Mouse (Mus musculus) cerebellum, adult 8-10 months (tissue): Measurements from ENCODE around the gene Kat2b.
"Not testable (repeated sequence)": the region's sequence is repeated elsewhere in the genome, so short reads cannot be mapped to it uniquely, and the experiment has no call there.

ENCODE experiments used
- DNase-seq: peaks from one replicate; pipeline ENCODE4 v3.0.0; 2022

The Kat2b gene

DNA sequence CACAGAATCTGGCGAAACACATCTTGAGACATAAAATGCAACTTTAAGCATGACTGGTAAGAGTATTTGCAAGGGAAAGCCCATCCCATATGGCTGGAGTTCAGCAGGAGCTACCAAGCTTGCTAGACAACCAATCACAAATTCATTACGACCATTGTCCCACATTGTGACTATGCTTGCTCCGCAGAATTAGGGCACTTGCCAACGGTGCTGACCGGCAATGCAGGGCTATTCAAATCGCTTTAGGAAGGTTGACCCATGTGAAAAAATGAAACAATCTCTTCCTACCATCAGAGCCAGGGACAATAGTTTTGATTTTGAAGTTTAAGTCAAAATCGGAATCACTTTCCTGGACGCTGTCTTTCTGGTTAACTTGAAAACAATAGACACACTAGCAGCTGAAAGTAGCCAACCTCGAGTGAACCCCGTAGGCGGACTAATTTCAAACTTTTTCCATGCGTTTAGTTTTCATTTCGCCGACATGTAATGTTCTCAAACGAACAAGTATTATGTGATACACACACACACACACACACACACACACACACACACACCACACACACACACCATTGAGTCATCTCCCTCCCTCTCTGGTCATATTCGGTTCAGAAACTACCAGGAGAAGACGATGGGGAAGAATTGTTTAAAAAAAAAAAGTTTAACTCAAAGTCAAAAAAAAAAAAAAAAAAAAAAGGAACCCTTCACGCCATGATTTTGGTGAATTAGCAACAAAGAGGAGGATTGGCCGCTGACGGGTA lies at the start of gene Kat2b:
TSS of gene Kat2b (plus strand) at position 701 of the 758 bp plus-strand sequence.
- DNase-seq, result no peak

DNA sequence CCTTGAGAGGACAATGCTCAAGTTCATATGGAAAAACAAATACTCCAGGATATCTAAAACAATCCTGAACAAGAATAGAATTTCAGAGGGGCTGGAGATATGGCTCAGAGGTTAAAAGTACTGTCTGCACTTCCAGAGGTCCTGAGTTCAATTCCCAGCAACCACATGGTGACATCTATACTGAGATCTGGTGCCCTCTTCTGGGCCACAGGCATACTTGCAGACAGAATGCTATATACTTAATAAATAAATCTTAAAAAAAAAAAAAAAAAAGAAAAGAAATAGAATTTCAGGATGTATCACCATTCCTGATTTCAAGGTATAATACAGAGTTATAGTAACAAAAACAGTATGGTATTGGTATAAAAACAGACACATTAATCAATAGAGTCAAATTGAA lies 47.3 kb upstream of the Kat2b start:
- DNase-seq, result no peak

DNA sequence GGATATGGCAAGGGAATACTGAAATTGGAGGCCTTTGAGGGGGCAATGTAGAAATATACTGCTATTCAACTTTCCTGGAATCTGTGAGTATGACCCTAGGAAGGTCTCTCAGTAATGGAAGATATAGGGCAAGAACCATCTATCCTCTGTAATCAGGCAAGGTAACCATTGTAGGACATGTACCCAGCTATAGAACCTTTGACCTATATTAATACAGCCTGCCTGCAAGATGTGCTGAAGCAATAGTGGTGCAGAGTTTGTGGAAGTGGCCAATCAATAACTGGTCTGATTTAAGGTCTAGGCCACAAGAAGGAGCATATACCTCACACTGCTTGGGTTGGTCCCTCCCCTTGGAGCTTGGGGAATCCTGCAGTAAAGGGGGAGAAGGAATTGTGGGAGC lies 46.2 kb upstream of the Kat2b start:
- DNase-seq, result no peak

DNA sequence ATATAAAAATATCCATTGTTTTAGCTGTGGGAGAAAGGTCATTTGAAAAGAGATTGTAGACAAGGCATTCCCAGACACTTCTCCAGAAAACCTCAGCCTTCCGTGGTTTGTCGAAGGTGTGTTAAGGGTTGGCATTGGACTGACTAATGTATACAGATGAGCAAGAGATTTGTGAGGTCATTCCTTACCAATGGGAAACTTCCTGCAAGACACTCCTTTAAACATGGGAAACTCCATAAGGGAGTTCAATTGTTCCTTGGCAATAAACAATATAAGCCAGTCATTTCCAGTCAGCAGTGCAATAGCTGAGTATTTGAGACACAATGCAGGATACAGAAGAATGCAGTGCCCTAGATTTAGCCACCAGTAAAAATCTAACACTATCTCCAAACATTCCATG lies 38.6 kb upstream of the Kat2b start:
- DNase-seq, result no peak

DNA sequence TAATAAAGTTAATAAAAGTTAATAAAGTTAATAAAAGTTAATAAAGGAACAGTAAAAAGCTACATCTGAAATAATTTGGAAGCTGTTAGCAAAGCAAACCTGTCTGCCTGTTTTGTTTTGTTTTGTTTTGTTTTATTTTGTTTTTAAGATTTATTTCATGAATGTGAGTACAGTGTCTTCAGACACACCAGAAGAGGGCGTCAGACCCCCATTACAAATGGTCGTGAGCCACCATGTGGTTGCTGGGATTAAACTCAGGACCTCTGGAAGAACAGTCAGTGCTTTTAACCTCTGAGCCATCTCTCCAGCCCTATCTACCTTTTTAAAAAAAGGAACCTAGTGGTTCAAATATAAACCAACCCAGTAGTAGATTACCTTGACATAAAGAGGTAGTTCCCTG lies 35.5 kb upstream of the Kat2b start:
- DNase-seq, result no peak

DNA sequence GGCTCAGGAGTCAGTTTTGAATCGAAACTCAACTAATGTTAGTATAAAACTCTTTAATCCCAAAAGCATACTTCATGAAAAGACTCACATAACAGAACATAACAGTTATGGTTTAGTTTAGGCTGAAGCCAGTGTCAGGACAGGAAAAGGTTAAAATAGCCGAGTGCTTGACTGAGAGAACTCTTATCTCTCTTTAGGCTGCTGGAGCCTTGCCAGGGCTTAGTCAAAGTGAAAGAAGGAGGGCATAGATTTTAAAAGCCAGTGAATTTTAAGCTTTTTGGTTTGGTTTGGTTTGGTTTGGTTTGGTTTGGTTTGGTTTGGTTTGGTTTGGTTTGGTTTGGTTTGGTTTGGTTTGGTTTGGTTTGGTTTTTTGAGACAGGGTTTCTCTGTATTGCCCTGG lies 34.2 kb upstream of the Kat2b start:
- no peak for DNase-seq

DNA sequence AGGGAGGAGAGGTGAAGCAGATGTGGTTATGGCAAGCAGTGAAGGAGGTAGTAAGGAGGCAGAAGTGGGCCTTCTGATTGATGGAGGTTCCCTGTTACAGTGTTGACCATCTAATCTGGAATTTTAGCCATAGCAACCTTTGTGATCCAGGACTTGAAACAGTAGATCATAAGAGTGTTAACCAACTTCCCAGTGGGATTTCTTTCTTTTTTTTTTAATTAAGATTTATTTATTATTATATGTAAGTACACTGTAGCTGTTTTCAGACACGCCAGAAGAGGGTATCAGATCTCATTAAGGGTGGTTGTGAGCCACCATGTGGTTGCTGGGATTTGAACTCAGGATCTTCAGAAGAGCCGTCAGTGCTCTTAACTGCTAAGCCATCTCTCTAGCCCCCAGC lies 27.3 kb upstream of the Kat2b start, which contains the start of gene Pp2d1:
TSS of gene Pp2d1 (minus strand) at position 101 of the 400 bp plus-strand sequence.
- not testable (repeated sequence) for DNase-seq

DNA sequence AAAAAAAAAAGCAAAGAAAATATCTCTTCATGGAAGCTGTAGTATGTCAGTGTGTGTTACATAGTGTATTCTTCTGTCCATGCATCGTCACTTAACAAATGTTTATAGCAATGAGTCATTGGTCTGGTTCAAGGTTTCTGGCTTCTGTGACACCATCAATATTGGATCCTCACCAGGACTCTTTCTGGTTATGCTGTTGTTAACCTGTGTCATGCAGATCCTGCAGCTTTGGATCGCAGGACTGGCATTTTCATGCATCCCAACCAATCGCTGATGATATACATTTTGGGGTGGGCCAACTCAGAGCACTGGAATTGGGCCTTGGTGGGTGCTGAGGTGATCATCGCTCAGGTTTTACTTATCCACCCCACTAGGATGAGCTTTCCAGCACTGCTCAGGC lies 24.1 kb upstream of the Kat2b start:
- DNase-seq, result no peak

DNA sequence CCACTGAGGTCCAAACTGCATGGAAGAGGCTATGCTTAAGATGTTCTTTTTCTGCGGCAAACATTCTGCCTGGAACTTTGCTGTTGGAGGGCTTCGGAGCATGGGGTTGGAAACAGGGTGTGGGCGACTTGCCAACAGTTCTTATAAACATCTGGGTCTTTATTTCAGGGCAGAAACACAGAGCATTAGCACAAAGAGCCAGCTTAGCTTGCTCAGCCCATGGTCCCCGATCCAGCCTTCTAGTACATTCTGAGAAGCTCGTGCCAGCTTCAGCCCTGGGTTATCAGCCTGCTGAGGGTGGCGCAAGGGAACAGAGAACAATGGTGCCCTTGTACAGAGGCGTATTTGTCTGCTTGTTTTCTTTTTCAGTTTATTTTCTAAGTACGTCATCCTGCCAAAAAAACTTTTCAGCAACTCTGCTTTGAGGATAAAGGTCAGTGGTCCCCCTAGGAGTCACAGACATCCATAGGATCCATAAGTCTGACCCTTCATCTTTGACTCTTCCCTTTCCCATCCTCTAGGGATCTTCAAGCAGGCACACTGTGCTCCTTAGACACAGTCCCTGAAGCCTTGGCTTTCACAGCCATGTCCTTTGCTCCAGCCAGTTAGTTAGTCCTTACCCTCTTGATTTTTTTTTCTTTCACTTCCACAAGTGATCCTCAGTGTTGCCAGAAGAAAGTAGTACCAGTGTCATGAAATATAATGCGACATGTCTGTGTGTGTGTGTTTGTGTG lies 22.9 kb upstream of the Kat2b start:
- DNase-seq, result no peak

DNA sequence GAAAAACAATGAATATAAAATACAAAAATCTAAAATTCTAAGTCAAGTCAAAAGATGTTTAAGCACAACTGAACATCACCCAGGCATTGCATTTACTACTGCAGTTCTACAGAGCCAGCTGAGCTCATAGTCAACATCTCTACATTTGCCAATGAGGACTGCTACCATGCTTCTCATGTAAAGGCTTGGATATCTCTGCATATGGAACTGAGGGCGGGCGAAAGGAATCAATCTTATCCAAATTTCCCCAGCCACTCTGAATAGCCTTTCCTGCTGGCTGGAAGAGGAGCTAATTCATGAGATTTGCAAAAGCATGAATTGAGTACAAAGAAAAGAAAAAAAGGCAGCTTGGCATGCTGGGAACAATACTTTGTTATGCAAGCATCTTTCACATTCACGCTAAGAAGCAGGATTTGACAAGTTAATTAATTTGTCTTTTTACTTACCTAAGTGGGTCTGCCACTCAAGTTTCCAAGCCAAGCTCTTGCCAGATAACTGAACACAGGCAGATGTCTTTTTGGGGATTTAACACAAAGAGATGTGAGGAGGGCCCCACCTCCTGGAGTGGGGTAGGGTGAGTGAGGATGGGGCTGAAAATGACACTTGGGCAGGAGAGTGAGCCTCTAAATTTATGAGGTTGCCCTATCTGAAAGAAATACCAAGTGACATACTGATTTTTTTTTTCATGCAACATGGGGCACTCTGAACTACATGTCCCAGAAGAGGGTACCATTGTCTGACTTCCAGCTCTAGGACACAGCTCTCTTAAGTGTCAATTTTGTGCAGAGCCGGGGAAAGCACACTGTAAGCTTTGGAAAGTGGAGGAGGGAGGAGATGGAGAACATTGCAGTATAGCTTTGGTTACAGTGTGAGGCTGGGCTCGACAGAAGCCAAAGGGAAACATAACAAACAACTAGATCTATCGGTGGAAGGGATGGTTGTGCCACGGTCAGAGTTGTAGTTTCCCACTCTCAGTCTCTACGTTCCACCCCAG lies 15.1 kb upstream of the Kat2b start:
- no peak for DNase-seq

DNA sequence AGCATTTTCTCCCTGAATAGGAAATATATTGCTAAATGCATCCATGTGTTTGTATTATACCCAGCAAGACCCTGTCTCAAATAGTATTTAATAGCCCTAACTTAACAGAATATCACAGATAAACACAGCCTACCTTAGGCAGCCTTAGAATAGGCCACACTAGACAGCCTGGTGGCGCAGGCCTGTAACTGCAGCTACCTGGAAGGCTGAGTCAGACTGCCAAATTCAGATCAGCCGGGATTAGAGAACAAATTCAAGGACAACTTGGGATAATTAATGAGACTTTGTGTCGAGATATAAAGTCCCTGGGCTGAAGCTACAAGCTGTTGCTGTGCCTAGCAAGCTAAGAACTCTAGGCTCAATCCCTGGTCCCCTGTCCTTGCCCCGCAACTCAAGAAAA lies 12.6 kb upstream of the Kat2b start:
- DNase-seq, result no peak

DNA sequence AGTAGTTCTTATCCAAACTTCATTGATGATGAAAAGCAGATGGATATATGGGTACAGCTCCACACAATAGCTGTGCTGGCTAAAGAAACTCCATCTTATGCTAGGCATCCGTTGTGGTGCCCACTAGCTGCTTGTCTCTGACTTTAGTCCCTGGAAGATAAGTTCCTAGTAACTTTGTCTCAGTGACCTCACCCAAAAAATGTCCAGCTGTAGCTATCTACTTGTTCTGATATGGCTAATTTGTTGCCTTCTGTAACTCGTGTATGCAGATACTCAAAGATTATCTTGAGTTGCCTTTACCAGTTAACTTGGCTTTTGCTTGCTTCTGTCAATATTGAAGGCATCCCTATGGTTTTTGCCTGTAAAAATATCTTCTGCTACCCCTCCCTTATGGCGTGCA lies 11.8 kb upstream of the Kat2b start:
- DNase-seq, result no peak

DNA sequence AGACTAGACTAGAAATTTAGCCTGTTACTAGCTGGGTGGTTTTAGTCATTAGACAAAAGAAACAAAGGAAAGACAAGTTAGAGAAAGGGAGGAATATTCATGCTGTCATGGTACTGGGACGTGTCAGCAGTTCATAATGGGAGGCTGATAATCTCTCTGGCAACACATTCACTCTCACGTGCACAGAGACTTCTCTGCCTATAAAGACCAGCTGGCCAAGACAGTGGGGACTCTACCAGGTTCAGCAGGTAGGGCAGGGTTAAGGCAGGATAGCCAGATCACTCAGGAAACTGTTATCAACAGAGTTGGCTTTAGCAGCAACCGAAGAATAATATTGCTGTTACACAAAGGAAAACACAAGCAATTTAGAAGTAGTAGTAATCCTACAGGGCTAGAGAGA lies 9.2 kb upstream of the Kat2b start:
- DNase-seq, result no peak

DNA sequence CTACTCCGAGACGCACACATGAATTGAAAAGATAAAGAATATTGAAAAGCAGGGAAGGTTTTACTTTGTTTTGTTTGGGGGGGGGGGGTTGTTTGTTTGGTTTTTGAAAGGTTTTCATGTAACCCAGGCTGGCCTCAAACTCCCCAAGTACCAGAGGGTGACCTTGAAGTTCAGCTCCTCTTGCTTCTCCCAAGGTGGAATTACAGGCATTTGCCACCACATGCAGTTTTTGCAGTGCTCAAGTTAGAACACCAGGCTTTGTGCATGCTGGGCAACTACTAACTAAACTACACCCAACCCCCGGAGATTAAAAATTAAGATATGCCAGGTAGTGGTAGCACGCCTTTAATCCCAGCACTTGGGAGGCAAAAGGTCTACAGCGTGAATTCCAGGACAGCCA lies 7.0 kb upstream of the Kat2b start:
- DNase-seq, result no peak

DNA sequence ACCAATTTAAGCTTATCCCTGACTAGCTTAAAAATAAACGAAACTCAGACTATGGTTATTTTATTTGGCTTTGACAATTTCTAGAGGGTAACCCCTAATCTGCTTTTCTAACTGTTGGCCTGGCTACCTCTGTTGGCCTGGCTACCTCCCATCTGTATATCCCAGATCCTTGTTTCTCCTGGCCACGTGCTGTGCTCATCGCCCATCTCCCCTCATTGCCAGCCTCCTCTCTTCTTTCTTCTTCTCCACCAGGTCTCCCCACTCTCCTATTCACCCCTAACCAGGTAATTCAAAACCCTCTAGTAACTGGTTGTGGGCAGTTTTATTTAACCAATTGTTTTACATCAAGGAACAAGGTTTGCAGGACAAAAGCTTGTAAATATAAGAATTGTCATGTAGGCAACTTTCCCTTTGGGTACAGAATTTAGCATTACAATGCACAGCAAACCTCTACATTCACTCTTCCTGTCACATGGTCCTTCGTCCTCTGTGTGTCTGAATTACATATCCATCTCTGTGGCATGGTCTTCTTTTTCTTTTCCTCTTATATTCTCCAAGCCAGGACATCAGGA lies 5.1 kb upstream of the Kat2b start:
- no peak for DNase-seq

DNA sequence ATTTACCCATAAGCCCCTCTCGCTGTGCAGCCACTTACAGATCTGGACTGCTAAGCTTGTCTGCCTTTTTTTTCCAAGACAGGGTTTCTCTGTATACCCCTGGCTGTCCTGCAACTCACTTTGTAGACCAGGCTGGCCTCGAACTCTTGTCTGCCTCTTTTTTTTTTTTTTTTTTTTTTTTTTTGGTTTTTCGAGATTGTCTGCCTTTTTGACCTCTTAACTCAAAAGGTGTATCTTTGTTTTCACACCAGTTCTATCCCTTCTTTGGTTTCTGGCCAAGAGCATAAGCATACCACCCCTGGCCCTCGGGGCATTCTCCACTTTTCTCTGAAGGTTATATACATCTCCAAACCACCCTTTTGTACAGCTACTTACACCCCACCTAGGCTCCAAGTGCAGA lies 1.8 kb upstream of the Kat2b start:
- no peak for DNase-seq

DNA sequence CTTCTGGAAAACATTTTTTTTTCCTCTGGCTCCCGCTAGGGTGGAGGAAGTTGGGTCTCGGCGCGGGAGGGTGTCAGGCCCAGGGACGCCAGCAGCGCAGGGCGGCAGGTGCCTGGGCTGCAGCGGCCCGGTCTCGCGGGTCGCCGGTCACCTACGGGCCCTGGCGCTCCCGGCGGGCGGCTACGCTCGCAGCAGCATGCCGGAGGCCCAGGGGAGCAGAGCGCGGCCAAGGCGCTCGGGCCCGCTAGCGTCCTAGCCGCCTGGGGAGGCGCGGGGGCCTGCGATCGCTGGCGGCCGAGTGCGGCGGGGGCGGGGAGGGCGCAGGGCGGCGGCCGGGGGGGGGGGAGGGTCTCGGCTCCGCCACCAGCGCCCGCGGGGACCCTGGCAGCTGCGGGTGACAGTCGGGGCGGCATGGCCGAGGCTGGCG lies 271 bp downstream of the Kat2b start:
- peak; percentile 68 for DNase-seq

DNA sequence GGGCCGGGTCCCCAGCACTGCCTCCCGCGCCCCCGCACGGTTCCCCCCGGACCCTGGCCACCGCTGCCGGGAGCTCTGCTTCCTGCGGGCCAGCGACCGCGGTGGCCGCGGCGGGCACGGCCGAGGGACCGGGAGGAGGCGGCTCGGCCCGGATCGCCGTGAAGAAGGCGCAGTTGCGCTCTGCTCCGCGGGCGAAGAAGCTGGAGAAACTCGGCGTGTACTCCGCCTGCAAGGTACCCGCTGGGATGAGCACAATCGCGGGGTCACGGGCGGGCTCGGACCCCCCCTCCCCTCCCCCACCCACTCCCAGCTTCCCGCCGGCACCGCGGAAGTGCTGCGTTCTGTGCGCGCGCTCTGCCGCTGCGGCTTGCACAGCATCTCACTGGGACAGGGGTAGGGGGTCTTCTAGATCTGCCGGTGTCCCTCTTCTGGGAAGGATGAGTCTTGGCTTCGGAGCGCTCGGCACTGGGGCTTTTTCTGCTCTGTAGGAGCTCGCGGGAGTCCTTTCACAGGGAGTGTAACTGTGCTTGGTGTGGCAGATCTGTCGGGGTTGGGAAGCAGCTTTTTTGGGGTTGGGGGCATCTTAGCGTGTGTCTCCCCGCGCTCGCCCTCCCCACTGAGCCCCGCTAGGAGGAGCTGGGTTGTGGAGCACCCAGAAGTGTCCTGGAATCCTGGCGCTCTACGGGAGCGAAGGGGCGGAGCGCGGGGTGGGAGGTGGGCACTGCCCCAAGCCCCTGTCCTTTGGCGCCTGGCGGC lies 863 bp downstream of the Kat2b start:
- peak; percentile 63 for DNase-seq

DNA sequence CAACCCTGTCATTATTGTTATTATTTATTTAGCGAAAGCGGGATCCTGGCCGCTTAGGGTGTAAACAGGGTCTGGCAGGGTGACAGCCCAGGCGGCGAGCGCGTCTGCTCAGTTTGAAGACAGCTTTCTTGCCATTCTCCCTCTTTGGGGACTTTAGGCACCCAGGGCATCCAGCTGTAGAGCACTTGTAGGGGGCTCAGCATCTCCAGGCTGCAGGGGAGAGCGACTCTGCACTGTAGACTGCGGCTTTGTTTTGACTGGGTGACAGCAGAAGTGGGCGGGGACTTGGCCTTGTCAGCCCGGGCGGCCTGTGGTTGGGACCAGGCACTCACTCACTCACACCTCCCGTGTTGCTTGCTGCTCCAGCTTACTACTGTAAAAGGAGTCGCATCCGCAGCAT lies 1.5 kb downstream of the Kat2b start:
- peak; percentile 86 for DNase-seq

DNA sequence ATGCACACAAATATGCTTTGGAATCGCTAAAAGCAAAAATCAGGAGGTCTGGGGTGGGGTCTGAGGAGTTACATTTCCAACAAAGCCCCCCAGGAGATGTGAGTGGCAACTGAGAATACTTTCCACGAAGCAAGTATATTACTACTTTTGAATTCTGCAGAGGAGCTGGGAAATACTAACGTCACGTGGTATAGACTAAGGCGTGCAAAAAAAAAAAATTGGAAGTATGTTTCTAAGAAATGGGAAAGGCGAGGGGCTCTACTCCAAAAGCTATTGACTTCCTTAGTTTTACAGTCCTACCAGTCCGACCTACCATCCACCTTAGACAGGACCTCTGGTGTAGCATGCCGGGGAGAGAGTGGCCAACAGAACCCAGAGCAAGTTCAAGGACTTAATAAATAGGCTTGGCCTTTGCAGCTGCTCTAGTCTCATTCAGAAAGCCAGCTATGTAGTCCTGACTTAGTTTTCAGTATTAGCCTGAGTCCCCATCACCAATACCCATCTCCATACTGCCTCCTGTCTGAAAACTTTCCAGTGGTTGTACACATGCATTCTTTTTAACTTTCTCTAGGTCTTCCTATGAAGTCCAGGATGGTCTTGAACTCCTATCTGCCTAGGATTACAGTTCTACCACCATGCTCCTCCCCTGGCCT lies 2.2 kb downstream of the Kat2b start:
- no peak for DNase-seq

DNA sequence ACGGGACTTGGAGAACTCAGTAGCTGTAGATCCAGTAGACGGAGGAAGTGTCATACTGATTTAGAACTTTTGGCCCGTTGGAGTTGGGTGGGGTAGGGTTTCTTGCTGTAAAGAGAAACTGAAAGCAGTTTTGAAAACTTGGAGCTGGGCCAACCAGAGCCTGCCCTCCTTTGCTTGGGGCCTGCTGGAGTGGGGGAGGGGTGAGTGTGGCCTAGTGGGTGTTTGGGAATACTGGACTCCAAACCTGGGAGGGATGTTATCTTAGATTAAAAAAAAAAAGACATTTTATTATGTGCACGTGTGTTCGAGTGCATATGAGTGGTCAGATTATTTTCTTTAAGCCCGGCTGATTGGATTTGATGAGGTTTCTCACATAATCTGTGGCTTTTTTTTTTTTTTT lies 3.2 kb downstream of the Kat2b start:
- peak; percentile 62 for DNase-seq
